Mouse (Mus musculus): ENCODE data around the gene Olfr1459. TPM values are rescaled to one million over a fixed set of nuclear protein-coding genes. Genes with fewer than 3 reads are reported as not detected.

Olfr1459 gene
- polyA plus RNA-seq (2014; fragmentation: Illumina TruSeq; extraction: RNeasy Lipid Tissue Mini Kit (QIAGEN cat#74804); ENCODE audit: low read depth, low replicate concordance), result 0.04 TPM

DNA sequence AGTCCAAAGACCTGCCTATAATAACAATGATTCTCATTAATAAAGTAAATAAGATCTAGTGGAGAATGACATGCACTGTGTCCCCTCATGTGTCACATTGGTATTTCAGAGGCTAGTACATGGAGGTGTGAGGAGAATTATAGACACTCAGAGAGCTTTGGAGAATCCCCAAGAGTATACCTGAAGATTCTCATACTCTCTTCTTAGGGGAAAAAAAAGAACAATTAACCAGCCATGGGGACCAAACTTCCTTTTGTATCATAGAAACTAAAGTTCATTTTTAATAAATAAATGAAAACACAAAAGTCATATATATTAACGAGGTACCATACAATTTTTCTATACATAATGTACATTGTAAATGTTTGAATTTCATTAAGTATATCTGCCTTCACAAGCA, at the start of gene Olfr1459:
Olfr1459 (minus strand) TSS at position 101 of the 400 bp plus-strand sequence.

DNA sequence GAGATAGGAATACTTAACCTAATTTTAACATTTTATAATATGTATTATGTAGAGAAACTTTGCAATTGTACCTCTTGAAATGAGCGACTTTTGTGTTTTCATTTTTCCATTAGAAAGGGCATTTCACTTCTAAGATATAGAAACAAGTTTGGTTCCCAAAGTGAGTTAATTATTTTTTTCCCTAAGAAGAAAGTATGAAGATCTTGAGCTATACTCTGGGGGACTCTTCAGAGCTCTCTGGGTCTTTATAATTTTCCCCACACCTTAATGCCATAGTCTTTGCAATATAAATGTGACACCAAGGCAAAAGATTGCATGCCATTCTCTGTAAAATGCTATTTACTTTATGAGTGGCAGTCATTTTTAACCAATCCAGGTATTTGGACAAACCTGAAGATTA, 36.1 kb upstream of the Olfr1459 start, which contains the start of gene Olfr1462:
Olfr1462 (plus strand) TSS at position 301 of the 400 bp plus-strand sequence.

DNA sequence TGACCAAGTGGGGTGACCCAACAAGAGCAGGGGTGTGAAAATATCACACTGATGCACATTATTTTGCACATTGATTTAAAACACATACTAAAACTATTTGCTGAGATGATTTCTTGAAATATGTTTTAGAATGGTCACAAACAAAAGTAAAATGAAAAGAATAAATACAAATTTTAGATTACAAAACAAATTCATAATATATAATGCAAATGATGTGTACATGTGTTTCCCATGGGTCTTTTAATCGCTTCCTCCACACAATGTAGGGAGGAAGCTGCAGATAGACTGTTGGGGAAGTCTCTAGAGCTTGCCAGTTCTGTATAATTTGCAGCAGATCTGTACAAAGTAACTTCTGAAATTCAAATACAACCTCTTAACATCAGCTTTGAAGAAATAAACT, 13.4 kb upstream of the Olfr1459 start, which contains the start of gene Olfr1461:
Olfr1461 (plus strand) TSS at position 301 of the 400 bp plus-strand sequence.

GRCm38 (mm10) chr19:13106675-13107074, 42.7 kb downstream of the Olfr1459 start, which contains the start of gene Olfr1458:
Gene Olfr1458 (minus strand): TSS chr19:13106775.

DNA sequence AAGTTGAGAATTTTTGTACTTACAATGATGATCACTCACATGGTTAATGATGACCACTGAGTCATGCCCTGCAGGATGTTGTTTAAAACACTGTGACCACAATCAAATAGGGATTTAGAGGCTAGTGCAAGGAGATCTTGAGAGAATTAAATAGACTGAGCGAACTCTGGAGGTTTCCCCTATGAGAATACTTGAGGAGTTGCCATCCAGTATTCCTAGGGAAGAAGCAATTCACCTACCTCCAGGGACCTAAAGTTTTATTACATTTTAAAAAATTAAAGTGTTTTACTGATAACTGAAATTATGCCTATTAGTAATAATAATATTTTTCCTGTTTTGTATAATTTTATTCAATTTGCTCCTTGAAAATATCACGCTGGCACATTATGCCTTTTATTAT, 51.6 kb downstream of the Olfr1459 start, which contains the start of gene Olfr1457:
Olfr1457 (minus strand) TSS at position 101 of the 400 bp plus-strand sequence.

Other genes starting within 250 kb of the Olfr1459 start
- gene Olfr1447, start 245.8 kb downstream of the Olfr1459 start, polyA plus RNA-seq (2014; fragmentation: Illumina TruSeq; extraction: RNeasy Lipid Tissue Mini Kit (QIAGEN cat#74804); ENCODE audit: low read depth, low replicate concordance), result not detected
- not detected for gene Olfr1448, start 225.1 kb downstream of the Olfr1459 start, polyA plus RNA-seq (2014; fragmentation: Illumina TruSeq; extraction: RNeasy Lipid Tissue Mini Kit (QIAGEN cat#74804); ENCODE audit: low read depth, low replicate concordance)
- gene Olfr1449, start 218.7 kb downstream of the Olfr1459 start, polyA plus RNA-seq (2014; fragmentation: Illumina TruSeq; extraction: RNeasy Lipid Tissue Mini Kit (QIAGEN cat#74804); ENCODE audit: low read depth, low replicate concordance), result not detected
- not detected for gene Olfr1450, start 199.3 kb downstream of the Olfr1459 start, polyA plus RNA-seq (2014; fragmentation: Illumina TruSeq; extraction: RNeasy Lipid Tissue Mini Kit (QIAGEN cat#74804); ENCODE audit: low read depth, low replicate concordance)
- not detected for gene Olfr1451, start 154.5 kb downstream of the Olfr1459 start, polyA plus RNA-seq (2014; fragmentation: Illumina TruSeq; extraction: RNeasy Lipid Tissue Mini Kit (QIAGEN cat#74804); ENCODE audit: low read depth, low replicate concordance)
- not detected for gene Olfr1453, start 121.2 kb downstream of the Olfr1459 start, polyA plus RNA-seq (2014; fragmentation: Illumina TruSeq; extraction: RNeasy Lipid Tissue Mini Kit (QIAGEN cat#74804); ENCODE audit: low read depth, low replicate concordance)
- gene Olfr1454, start 88.9 kb downstream of the Olfr1459 start, polyA plus RNA-seq (2014; fragmentation: Illumina TruSeq; extraction: RNeasy Lipid Tissue Mini Kit (QIAGEN cat#74804); ENCODE audit: low read depth, low replicate concordance), result not detected
- gene Olfr1457, start 51.7 kb downstream of the Olfr1459 start, polyA plus RNA-seq (2014; fragmentation: Illumina TruSeq; extraction: RNeasy Lipid Tissue Mini Kit (QIAGEN cat#74804); ENCODE audit: low read depth, low replicate concordance), result not detected
- not detected for gene Olfr1458, start 42.8 kb downstream of the Olfr1459 start, polyA plus RNA-seq (2014; fragmentation: Illumina TruSeq; extraction: RNeasy Lipid Tissue Mini Kit (QIAGEN cat#74804); ENCODE audit: low read depth, low replicate concordance)
- not detected for gene Olfr1461, start 13.5 kb upstream of the Olfr1459 start, polyA plus RNA-seq (2014; fragmentation: Illumina TruSeq; extraction: RNeasy Lipid Tissue Mini Kit (QIAGEN cat#74804); ENCODE audit: low read depth, low replicate concordance)
- gene Olfr1462, start 36.2 kb upstream of the Olfr1459 start, polyA plus RNA-seq (2014; fragmentation: Illumina TruSeq; extraction: RNeasy Lipid Tissue Mini Kit (QIAGEN cat#74804); ENCODE audit: low read depth, low replicate concordance), result not detected
- not detected for gene Olfr1463, start 81.8 kb upstream of the Olfr1459 start, polyA plus RNA-seq (2014; fragmentation: Illumina TruSeq; extraction: RNeasy Lipid Tissue Mini Kit (QIAGEN cat#74804); ENCODE audit: low read depth, low replicate concordance)
- not detected for gene Olfr1465, start 166.0 kb upstream of the Olfr1459 start, polyA plus RNA-seq (2014; fragmentation: Illumina TruSeq; extraction: RNeasy Lipid Tissue Mini Kit (QIAGEN cat#74804); ENCODE audit: low read depth, low replicate concordance)
- gene Olfr1466, start 189.3 kb upstream of the Olfr1459 start, polyA plus RNA-seq (2014; fragmentation: Illumina TruSeq; extraction: RNeasy Lipid Tissue Mini Kit (QIAGEN cat#74804); ENCODE audit: low read depth, low replicate concordance), result not detected
- gene Olfr1467, start 212.7 kb upstream of the Olfr1459 start, polyA plus RNA-seq (2014; fragmentation: Illumina TruSeq; extraction: RNeasy Lipid Tissue Mini Kit (QIAGEN cat#74804); ENCODE audit: low read depth, low replicate concordance), result not detected

All from testis, adult 10 weeks (tissue).